Mouse (Mus musculus) activated CD4-positive, CD25-positive, alpha-beta regulatory T cell, adult 9 weeks (primary cell): ENCODE results near the gene Mfsd4b1. TPM values are rescaled to one million over a fixed set of nuclear protein-coding genes. Genes with fewer than 3 reads are reported as not detected.

ENCODE experiments used
- polyA plus RNA-seq: library from polyadenylated mRNA; unstranded; fragments of 100-300 nt; shearing (Covaris generic); gene quantifications from one replicate; pipeline ENCODE4 v1.2.1, GENCODE M21; 2017

Mfsd4b1 gene
- polyA plus RNA-seq = not detected

DNA sequence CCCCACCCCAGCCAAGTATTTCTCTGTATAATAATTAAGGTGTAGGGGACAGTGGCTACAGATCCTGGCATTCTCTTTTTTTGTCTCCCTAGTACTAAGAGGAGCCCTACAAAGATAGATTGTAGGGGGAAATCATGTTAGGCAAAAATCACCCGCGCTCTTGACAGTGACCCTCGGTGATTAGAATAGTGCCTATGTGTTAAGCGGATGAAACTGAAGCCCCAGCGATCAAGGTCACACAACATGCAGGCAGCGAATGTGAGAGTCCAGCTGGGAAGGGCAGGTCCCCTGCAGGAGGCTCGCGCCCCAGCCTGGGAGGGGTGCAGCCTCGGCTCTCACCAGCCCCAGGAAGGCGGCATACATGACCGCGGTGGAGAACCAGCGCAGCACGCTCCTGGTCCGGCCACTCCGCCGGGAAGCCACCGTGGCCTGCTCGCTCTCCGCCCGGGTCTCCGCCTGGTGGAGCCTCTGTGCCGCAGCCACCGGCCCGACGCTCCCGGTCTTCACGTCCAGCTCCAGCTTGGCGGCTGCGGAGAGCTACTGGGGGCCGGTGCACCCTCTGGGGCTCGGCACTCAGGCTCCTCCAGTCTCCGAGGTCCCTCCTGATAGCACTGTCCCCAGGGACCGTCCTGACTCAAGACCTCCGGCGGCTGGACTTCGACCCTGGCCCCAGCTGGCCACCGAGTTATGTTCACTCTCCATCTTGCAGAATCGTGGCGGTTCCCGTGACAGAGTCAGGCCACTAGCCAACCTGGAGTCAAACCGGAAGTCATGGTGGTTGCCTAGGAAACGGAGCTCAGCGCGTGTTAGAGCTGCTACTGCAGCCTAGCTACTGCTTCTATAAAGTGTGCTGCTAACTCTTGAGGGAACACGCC, at the start of gene Mfsd4b1:
TSS of gene Mfsd4b1 (minus strand) at position 715 of the 875 bp plus-strand sequence.

DNA sequence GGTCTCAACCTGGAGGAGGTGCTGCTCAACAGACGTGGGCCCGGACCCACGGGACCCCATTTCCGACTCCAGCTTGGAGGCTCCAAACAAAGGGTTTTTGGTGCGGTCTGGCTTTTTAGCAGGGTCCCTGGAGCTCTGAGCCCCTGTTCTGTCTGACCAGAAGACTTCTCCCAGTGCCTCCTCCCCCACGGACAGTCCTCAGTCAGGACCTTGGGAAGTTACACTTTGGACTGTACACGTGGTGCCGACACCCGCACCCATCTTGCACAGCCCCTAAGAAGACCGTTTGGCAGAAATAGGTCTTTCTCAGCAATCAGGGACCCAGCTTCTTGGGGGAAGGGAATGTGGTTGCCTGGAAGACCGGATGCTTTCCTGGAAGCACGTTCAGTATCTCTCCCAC, 38.6 kb downstream of the Mfsd4b1 start, which contains the start of gene Mfsd4b5:
TSS of gene Mfsd4b5 (minus strand) at position 181 of the 400 bp plus-strand sequence.

DNA sequence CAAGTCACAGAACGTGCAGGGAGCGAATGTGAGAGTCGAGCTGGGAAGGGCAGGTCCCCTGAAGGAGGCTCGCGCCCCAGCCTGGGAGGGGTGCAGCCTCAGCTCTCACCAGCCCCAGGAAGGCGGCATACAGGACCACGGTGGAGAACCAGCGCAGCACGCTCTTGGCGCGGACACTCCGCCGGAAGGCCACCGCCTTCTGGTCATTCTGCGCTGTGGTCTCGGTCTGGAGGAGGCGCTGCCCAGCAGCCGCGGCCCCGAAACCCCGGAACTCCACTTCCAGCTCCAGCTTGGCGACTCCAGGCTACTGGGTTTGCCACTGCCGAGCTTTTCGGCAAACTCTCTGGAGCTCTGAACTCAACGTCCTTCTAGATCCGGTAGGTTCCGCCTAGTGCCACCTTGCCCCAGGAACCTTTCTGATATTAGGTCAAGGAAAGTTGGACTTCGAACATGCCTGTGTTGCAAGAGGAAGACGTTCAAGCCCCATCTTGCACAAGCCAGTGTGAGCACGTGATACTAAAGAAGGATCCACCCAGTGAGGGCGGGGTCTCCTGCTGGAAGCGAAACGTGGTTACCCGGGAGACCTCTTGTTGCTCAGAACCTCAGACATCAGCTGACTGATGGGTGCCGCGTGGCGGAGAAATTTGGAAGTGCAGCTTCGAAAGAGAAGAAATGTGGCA, 65.2 kb downstream of the Mfsd4b1 start, which contains the start of gene Mfsd4b3:
TSS of gene Mfsd4b3 (minus strand) at position 393 of the 680 bp plus-strand sequence.

Other genes starting within 250 kb of the Mfsd4b1 start
- 4.5 TPM for gene Mfsd4b4, start 126.0 kb downstream of the Mfsd4b1 start, polyA plus RNA-seq
- gene Mfsd4b2, start 98.3 kb downstream of the Mfsd4b1 start, polyA plus RNA-seq = not detected
- not detected for gene Mfsd4b3, start 65.1 kb downstream of the Mfsd4b1 start, polyA plus RNA-seq
- gene Mfsd4b5, start 38.6 kb downstream of the Mfsd4b1 start, polyA plus RNA-seq = not detected
- gene Slc16a10, start 117.0 kb upstream of the Mfsd4b1 start, polyA plus RNA-seq = 0.88 TPM
- gene Rpf2, start 221.8 kb upstream of the Mfsd4b1 start, polyA plus RNA-seq = 64.3 TPM
- 89.9 TPM for gene Gtf3c6, start 232.8 kb upstream of the Mfsd4b1 start, polyA plus RNA-seq